Mouse (Mus musculus) MEL (cell line): ENCODE results near the gene Akip1. TPM values are rescaled to one million over a fixed set of nuclear protein-coding genes. Genes with fewer than 3 reads are reported as not detected.

Experiments used
- DNase-seq: peaks from one replicate; pipeline ENCODE4 v3.0.0; 2011; ENCODE audit warnings: low read depth, low spot score
- H3K27ac ChIP-seq: 2 replicates; pipeline ENCODE4 v1.5.1; 2012; ENCODE audit warnings: low read depth, mild to moderate bottlenecking, control low read depth, low read length, moderate library complexity; ENCODE audit not compliant: control insufficient read depth
- H3K27me3 ChIP-seq, 2 experiments: fragments of 150-350 bp in 1 of 2; sonication (generic) in 1 of 2; 2 replicates each; pipeline ENCODE4 v1.6.1; 2012; ENCODE audit warnings: low read length in 2 of 2, mild to moderate bottlenecking in 2 of 2, improper control_type of control experiment in 1 of 2, moderate library complexity in 1 of 2; ENCODE audit not compliant: insufficient read depth in 2 of 2, control insufficient read depth in 1 of 2
- H3K36me3 ChIP-seq, 2 experiments: 2 replicates each; pipeline ENCODE4 v1.6.1; 2012 to 2014; ENCODE audit warnings: low read length in 2 of 2, improper control_type of control experiment in 1 of 2, inconsistent platforms in 1 of 2, mild to moderate bottlenecking in 1 of 2; ENCODE audit not compliant: insufficient read depth in 2 of 2, control insufficient read depth in 1 of 2
- H3K4me1 ChIP-seq, 2 experiments: fragments of 150-350 bp in 1 of 2; sonication (generic) in 1 of 2; 2 replicates each; pipeline ENCODE4 v1.6.1; 2012; ENCODE audit warnings: low read length in 2 of 2, improper control_type of control experiment in 1 of 2, mild to moderate bottlenecking in 1 of 2; ENCODE audit not compliant: insufficient read depth in 2 of 2, control insufficient read depth in 1 of 2
- H3K4me3 ChIP-seq, 2 experiments: fragments of 150-350 bp in 1 of 2; sonication (generic) in 1 of 2; 2 replicates each; pipeline ENCODE4 v1.5.1; 2012; ENCODE audit warnings: low read depth in 2 of 2, low read length in 2 of 2, mild to moderate bottlenecking in 2 of 2, moderate library complexity in 2 of 2, control low read depth in 1 of 2, improper control_type of control experiment in 1 of 2; ENCODE audit not compliant: control insufficient read depth in 1 of 2, insufficient read depth in 1 of 2
- H3K79me2 ChIP-seq: 2 replicates; pipeline ENCODE4 v1.6.1; 2012; ENCODE audit warnings: mild to moderate bottlenecking, low read length, moderate library complexity; ENCODE audit not compliant: control insufficient read depth, poor library complexity, insufficient read depth
- H3K9ac ChIP-seq: 2 replicates; pipeline ENCODE4 v1.6.1; 2012; ENCODE audit warnings: low read depth, mild to moderate bottlenecking, control low read depth, low read length, moderate library complexity; ENCODE audit not compliant: control insufficient read depth, poor library complexity, severe bottlenecking
- H3K9me3 ChIP-seq: fragments of 150-350 bp; sonication (generic); replicated peaks from 2 replicates; pipeline ENCODE4 v1.6.1; 2012; ENCODE audit warnings: mild to moderate bottlenecking, low read length, improper control_type of control experiment, moderate library complexity; ENCODE audit not compliant: insufficient read depth
- BHLHE40 ChIP-seq: IDR thresholded peaks from 2 replicates; pipeline ENCODE4 v1.6.1; 2012; ENCODE audit warnings: low read depth, mild to moderate bottlenecking, inconsistent platforms, low read length, improper control_type of control experiment, borderline replicate concordance
- CTCF ChIP-seq, 3 experiments: IDR thresholded peaks in 2 of 3; conservative IDR thresholded peaks in 1 of 3; 2 replicates each; pipeline ENCODE4 v1.5.1; 2011 to 2012; ENCODE audit warnings: low read length in 3 of 3, low read depth in 2 of 3, mild to moderate bottlenecking in 2 of 3, improper control_type of control experiment in 1 of 3, inconsistent platforms in 1 of 3, mixed read lengths in 1 of 3, moderate library complexity in 1 of 3; ENCODE audit not compliant: control insufficient read depth in 1 of 3, insufficient read depth in 1 of 3, poor library complexity in 1 of 3, severe bottlenecking in 1 of 3
- E2F4 ChIP-seq: IDR thresholded peaks from 2 replicates; pipeline ENCODE4 v1.6.1; 2011; ENCODE audit warnings: low read depth, low read length, improper control_type of control experiment, borderline replicate concordance
- ELF1 ChIP-seq: IDR thresholded peaks from 2 replicates; pipeline ENCODE4 v1.6.1; 2014; ENCODE audit warnings: low read depth, mild to moderate bottlenecking, inconsistent platforms, low read length, improper control_type of control experiment, moderate library complexity
- EP300 ChIP-seq, 2 experiments: IDR thresholded peaks; 2 replicates each; pipeline ENCODE4 v1.6.1; 2011; ENCODE audit warnings: improper control_type of control experiment in 2 of 2, low read length in 2 of 2, low read depth in 1 of 2, mild to moderate bottlenecking in 1 of 2
- ETS1 ChIP-seq: IDR thresholded peaks from 2 replicates; pipeline ENCODE4 v1.6.1; 2012; ENCODE audit warnings: low read depth, mild to moderate bottlenecking, inconsistent platforms, low read length, improper control_type of control experiment, moderate library complexity
- GATA1 ChIP-seq: IDR thresholded peaks from 2 replicates; pipeline ENCODE4 v1.6.1; 2011; ENCODE audit warnings: low read depth, low read length, improper control_type of control experiment
- HCFC1 ChIP-seq: IDR thresholded peaks from 2 replicates; pipeline ENCODE4 v1.6.1; 2012; ENCODE audit warnings: low read depth, mild to moderate bottlenecking, inconsistent platforms, low read length, improper control_type of control experiment, moderate library complexity
- KAT2A ChIP-seq: conservative IDR thresholded peaks from 2 replicates; pipeline ENCODE4 v1.6.1; 2012; ENCODE audit warnings: low read depth, low read length, improper control_type of control experiment, inconsistent platforms
- MAZ ChIP-seq: IDR thresholded peaks from 2 replicates; pipeline ENCODE4 v1.6.1; 2012; ENCODE audit warnings: low read depth, mild to moderate bottlenecking, inconsistent platforms, low read length, improper control_type of control experiment
- MEF2A ChIP-seq: IDR thresholded peaks from 2 replicates; pipeline ENCODE4 v1.6.1; 2014; ENCODE audit warnings: low read depth, mild to moderate bottlenecking, inconsistent platforms, low read length, improper control_type of control experiment; ENCODE audit not compliant: poor library complexity, insufficient replicate concordance, severe bottlenecking; ENCODE audit errors: extremely low read depth
- MYB ChIP-seq: IDR thresholded peaks from 2 replicates; pipeline ENCODE4 v1.6.1; 2011; ENCODE audit warnings: mild to moderate bottlenecking, low read depth, low read length, improper control_type of control experiment
- MYC ChIP-seq: IDR thresholded peaks from 2 replicates; pipeline ENCODE4 v1.6.1; 2011; ENCODE audit warnings: low read depth, mild to moderate bottlenecking, low read length, improper control_type of control experiment, moderate library complexity
- NELFE ChIP-seq: IDR thresholded peaks from 2 replicates; pipeline ENCODE4 v1.6.1; 2011; ENCODE audit warnings: low read depth, low read length, improper control_type of control experiment
- POLR2A ChIP-seq, 2 experiments: IDR thresholded peaks; 2 replicates each; pipeline ENCODE4 v1.6.1; 2011 to 2012; ENCODE audit warnings: low read length in 2 of 2, mild to moderate bottlenecking in 2 of 2, control low read depth in 1 of 2, improper control_type of control experiment in 1 of 2, low read depth in 1 of 2, moderate library complexity in 1 of 2; ENCODE audit not compliant: control insufficient read depth in 1 of 2, insufficient read depth in 1 of 2, poor library complexity in 1 of 2
- POLR2AphosphoS2 ChIP-seq: IDR thresholded peaks from 2 replicates; pipeline ENCODE4 v1.6.1; 2011; ENCODE audit warnings: low read length, improper control_type of control experiment
- RCOR1 ChIP-seq: IDR thresholded peaks from 2 replicates; pipeline ENCODE4 v1.6.1; 2012; ENCODE audit warnings: low read depth, mild to moderate bottlenecking, inconsistent platforms, low read length, improper control_type of control experiment
- SIN3A ChIP-seq: IDR thresholded peaks from 2 replicates; pipeline ENCODE4 v1.6.1; 2012; ENCODE audit warnings: low read length, improper control_type of control experiment, inconsistent platforms
- TAL1 ChIP-seq: IDR thresholded peaks from 2 replicates; pipeline ENCODE4 v1.6.1; 2012; ENCODE audit warnings: mild to moderate bottlenecking, inconsistent platforms, low read length, moderate library complexity, mixed read lengths
- TBP ChIP-seq: IDR thresholded peaks from 2 replicates; pipeline ENCODE4 v1.8.0; 2011; ENCODE audit warnings: low read depth, low read length, improper control_type of control experiment
- USF2 ChIP-seq, 2 experiments: IDR thresholded peaks; 2 replicates each; pipeline ENCODE4 v1.6.1; 2011 to 2012; ENCODE audit warnings: improper control_type of control experiment in 2 of 2, low read length in 2 of 2, borderline replicate concordance in 1 of 2, inconsistent platforms in 1 of 2, low read depth in 1 of 2, mild to moderate bottlenecking in 1 of 2; ENCODE audit not compliant: insufficient read depth in 1 of 2
- ZMIZ1 ChIP-seq: IDR thresholded peaks from 2 replicates; pipeline ENCODE4 v1.6.1; 2012; ENCODE audit warnings: low read depth, mild to moderate bottlenecking, inconsistent platforms, low read length, improper control_type of control experiment, moderate library complexity
- ZNF384 ChIP-seq: IDR thresholded peaks from 2 replicates; pipeline ENCODE4 v1.6.1; 2012; ENCODE audit warnings: low read depth, mild to moderate bottlenecking, inconsistent platforms, low read length, improper control_type of control experiment
- polyA plus RNA-seq, 2 experiments: library from polyadenylated mRNA; stranded (reverse) in 1 of 2; unstranded in 1 of 2; fragments of >175 nt in 1 of 2; fragments of >200 nt in 1 of 2; gene quantifications; 2 replicates each; pipeline versions ENCODE4 v1.2.1 to v1.2.4; 2012; ENCODE audit warnings: low replicate concordance in 2 of 2, low read depth in 1 of 2; ENCODE audit not compliant: insufficient read length in 2 of 2, insufficient read depth in 1 of 2, missing spikeins in 1 of 2
- total RNA-seq: library from RNA; depleted of rRNA; stranded (reverse); fragments of 300-350 nt; gene quantifications from 2 replicates; pipeline ENCODE4 v1.2.3, GENCODE M21; 2012

Gene Akip1
- total and polyA plus RNA-seq, 3 experiments, result 29.0 to 34.0 TPM; not detected in 1

DNA sequence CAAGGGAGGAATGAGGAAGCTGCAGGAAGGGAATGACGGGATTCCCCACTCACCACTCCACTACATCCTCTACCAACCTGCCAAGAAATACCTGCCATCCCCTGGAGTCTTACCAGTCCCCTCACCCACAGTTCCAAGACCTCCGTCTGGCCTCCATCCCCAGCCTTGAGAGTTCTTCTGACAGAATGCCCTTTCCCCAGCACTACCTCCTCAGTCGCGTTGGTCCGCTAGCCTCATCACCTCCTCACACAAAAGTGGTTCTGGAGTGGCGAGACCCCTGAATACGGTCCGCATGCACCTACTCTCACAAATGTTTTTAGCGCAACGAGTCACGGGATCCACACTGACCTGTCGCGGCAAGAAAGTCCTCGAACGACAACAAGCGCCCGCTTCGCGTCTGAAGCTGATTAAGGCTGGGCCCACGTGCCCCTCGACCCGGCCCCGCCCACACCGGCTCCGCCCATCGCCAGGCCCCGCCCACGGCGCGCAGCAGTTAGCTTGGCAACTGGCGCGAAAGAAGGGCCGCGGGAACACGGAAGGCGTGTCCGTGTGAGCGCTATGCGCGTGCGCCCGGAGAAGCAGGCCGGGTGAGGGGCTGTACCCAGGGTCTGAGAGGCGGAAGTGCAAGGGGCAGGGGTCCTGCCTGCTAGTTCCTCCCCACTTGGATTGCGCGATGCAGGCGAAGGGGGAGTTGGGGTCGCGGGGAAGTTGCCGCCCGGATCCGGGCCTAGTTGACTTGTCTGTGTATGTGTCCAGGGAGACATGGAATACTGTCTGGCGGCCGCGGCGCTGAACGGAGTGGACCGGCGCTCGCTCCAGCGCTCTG, at the start of gene Akip1, which contains the start of gene St5 (continued):
- TF ChIP-seq POLR2A (IDR thresholded peaks at IDR 0.05; ENCODE audit: control insufficient read depth in 1 of 2, insufficient read depth in 1 of 2, low read depth in 1 of 2, low read length in 2 of 2, poor library complexity in 1 of 2) (peak; percentile 85 to 91), E2F4 (peak; percentile 59; the same call in 1 of the 2 replicates)

DNA sequence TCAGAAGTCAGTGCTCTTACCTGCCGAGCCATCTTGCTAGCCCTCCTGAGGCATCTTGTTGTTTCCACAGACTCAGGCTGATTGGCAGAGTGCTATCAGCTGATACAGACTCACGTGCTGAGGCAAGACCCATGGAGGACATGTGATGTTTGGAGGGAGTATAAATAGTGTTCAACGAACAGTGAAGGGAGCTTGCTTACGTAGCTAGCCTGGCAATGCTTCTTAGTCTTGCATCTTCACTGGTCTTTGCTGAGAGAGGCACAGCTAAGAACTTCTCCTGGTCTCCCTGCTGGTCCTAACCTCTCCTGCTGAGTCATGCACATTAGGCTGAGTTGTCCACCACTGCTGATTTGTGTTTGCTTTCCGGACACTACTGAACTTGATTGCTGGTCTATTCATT, 48.6 kb upstream of the Akip1 start:
- H3K4me1 ChIP-seq, result peaks cover 0 to 8% of the 10 kb centered on the region in 2 experiments; a peak in 2 of 4 replicates
- H3K9me3 ChIP-seq, result no peaks in the 10 kb centered on the region
- no peak for DNase-seq
- H3K27ac ChIP-seq, result no peak overlapping the region
- H3K27me3 ChIP-seq, result no peaks in the 10 kb centered on the region
- peaks cover 0 to 3% of the 10 kb centered on the region in 2 experiments; a peak in 2 of 4 replicates for H3K36me3 ChIP-seq
- no peak overlapping the region for H3K4me3 ChIP-seq
- H3K9ac ChIP-seq, result no peak overlapping the region
- H3K79me2 ChIP-seq, result no peaks in the 10 kb centered on the region
- no peak for TF ChIP-seq ZMIZ1
- TF ChIP-seq MEF2A, result no peak
- TF ChIP-seq ZNF384, result no peak
- no peak for TF ChIP-seq MAZ
- TF ChIP-seq BHLHE40, result no peak
- no peak for TF ChIP-seq ELF1
- no peak for TF ChIP-seq TAL1
- no peak for TF ChIP-seq POLR2AphosphoS2
- TF ChIP-seq KAT2A, result no peak
- no peak for TF ChIP-seq EP300 (IDR thresholded peaks at IDR 0.05; ENCODE audit: low read depth in 1 of 2, low read length in 2 of 2)
- no peak for TF ChIP-seq USF2 (IDR thresholded peaks at IDR 0.05; ENCODE audit: borderline replicate concordance in 1 of 2, insufficient read depth in 1 of 2, low read depth in 1 of 2, low read length in 2 of 2)
- TF ChIP-seq SIN3A, result no peak
- TF ChIP-seq MYB, result no peak
- no peak for TF ChIP-seq ETS1
- TF ChIP-seq RCOR1, result no peak
- TF ChIP-seq, all 39 proteins: peak for 0

DNA sequence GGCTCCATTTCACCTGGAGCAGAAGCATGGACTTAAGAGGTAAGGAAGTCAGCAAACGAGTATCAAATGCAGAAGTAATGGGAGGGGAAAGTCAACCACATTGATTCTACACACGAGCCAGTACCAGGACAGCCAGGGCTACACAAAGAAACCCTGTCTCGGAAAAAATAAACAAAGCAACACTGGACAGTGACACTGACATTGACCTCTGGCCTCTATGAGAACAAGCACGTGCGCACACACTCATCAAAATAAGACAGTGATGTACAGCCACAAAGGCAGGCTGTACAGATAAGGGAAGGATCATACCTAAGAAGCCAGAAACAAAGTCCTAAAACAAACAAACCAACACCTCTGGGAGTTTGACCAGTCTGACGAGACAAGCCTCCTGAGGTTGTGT, 45.6 kb upstream of the Akip1 start:
- Histone ChIP-seq H3K36me3 (peaks cover 0 to 3% of the 10 kb centered on the region in 2 experiments; a peak in 2 of 4 replicates), H3K4me3 (no peak overlapping the region), H3K4me1 (peaks cover 0 to 8% of the 10 kb centered on the region in 2 experiments; a peak in 2 of 4 replicates), H3K27me3 (no peaks in the 10 kb centered on the region), H3K79me2 (no peaks in the 10 kb centered on the region), H3K9ac (no peak overlapping the region), H3K9me3 (no peaks in the 10 kb centered on the region), H3K27ac (no peak overlapping the region)
- TF ChIP-seq MYC (no peak), POLR2A (IDR thresholded peaks at IDR 0.05; ENCODE audit: control insufficient read depth in 1 of 2, insufficient read depth in 1 of 2, low read depth in 1 of 2, low read length in 2 of 2, poor library complexity in 1 of 2) (no peak), TBP (no peak), ETS1 (no peak), MEF2A (no peak), MAZ (no peak), SIN3A (no peak), TAL1 (no peak), CTCF (IDR thresholded peaks at IDR 0.05 in 2 of 3, conservative IDR thresholded peaks at IDR 0.05 in 1 of 3; ENCODE audit: control insufficient read depth in 1 of 3, insufficient read depth in 1 of 3, low read depth in 2 of 3, low read length in 3 of 3, poor library complexity in 1 of 3, severe bottlenecking in 1 of 3) (no peak), HCFC1 (no peak), ZNF384 (no peak), GATA1 (no peak), NELFE (no peak), E2F4 (no peak), BHLHE40 (no peak)
- DNase-seq, result no peak
